Mouse (Mus musculus) midbrain, embryonic 12.5 days (tissue): ENCODE measurements around the gene Vps35l. TPM values are rescaled to one million over a fixed set of nuclear protein-coding genes. Genes with fewer than 3 reads are reported as not detected.

ENCODE experiments used
- ATAC-seq: fragments of 200-750 bp; cut with Nextera tagmentation; 2 replicates; pipeline ENCODE4 v1.8.0; 2017; ENCODE audit warnings: low read depth, moderate TSS enrichment, moderate library complexity; ENCODE audit not compliant: low FRiP score
- H3K27ac ChIP-seq: fragments of 300-500 bp; sonication (generic); replicated peaks from 2 replicates; pipeline ENCODE4 v1.5.1; 2016; ENCODE audit warnings: mild to moderate bottlenecking
- H3K27me3 ChIP-seq: fragments of 300-500 bp; sonication (generic); 2 replicates; pipeline ENCODE4 v1.6.1; 2016; ENCODE audit warnings: mild to moderate bottlenecking
- H3K36me3 ChIP-seq: fragments of 300-500 bp; sonication (generic); 2 replicates; pipeline ENCODE4 v1.6.1; 2016
- H3K4me1 ChIP-seq: fragments of 300-500 bp; sonication (generic); 2 replicates; pipeline ENCODE4 v1.6.1; 2016
- H3K4me2 ChIP-seq: fragments of 300-500 bp; sonication (generic); replicated peaks from 2 replicates; pipeline ENCODE4 v1.6.1; 2016; ENCODE audit warnings: mild to moderate bottlenecking, moderate library complexity
- H3K4me3 ChIP-seq: fragments of 300-500 bp; sonication (generic); 2 replicates; pipeline ENCODE4 v1.5.1; 2016; ENCODE audit warnings: mild to moderate bottlenecking
- H3K9ac ChIP-seq: fragments of 300-500 bp; sonication (generic); replicated peaks from 2 replicates; pipeline ENCODE4 v1.6.1; 2016; ENCODE audit warnings: mild to moderate bottlenecking, moderate library complexity
- H3K9me3 ChIP-seq: fragments of 300-500 bp; sonication (generic); 2 replicates; pipeline ENCODE4 v1.6.1; 2016; ENCODE audit warnings: mild to moderate bottlenecking
- WGBS: fragments of 180-500 bp; shearing (Covaris S2); methylation state at CpG from one replicate; pipeline ENCODE4 v1.1.7; 2016; 5-methylcytosine and 5-hydroxymethylcytosine counted together
- polyA plus RNA-seq: library from polyadenylated mRNA; unstranded; fragments of >200 nt; fragmentation: Nextera tagmentation; extraction: Ambion mirVana; gene quantifications from 2 replicates; pipeline ENCODE4 v1.2.1, GENCODE M21; 2016

The Vps35l gene
- polyA plus RNA-seq, 1 experiment from 2014 or later = 95.3 TPM

DNA sequence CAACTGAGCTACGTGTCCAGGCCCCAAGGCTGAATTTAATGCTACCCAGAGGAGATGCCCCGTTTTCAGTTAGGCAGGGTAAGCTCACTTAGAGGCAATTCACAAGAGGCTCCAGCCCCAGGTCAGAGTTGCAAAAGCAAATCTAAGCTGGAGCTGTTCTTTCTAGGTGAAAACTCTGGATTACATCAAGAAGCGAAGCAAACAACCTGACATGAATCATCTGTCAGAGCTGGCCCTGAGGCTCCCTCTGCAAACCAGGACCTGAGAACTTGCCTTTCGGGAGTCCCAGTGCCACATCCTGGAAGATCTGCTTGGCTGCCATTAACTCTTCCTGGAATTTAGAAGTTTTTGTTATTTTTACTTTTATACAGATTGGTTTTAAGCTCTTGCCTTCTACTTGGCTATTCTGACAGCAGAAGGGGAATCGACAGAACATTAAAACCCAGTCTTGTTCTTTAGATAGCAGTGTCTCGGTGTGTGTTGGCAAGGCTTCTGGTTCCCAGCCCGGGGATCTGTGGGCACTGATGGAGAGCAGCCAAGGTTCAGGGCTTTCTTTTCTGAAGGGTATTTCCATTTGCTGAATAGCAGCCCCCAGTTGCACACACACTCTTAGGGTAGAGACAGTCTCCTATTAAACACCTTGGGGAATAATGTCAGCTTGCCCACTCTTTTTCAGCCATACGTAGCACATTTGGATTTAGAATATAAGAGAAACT is 101.2 kb downstream of the Vps35l start:
- Histone ChIP-seq H3K4me3 (no peak overlapping the region), H3K27me3 (no peaks in the 10 kb centered on the region), H3K27ac (0 out of 2 replicates have a peak overlapping the region, but pooled peaks have one; percentile 20), H3K9ac (no peak overlapping the region), H3K9me3 (no peaks in the 10 kb centered on the region), H3K4me1 (no peaks in the 10 kb centered on the region), H3K4me2 (no peak overlapping the region), H3K36me3 (peaks cover 98% of the 10 kb centered on the region)
- no peak for ATAC-seq
- WGBS = 85% methylated on average over 8 of the region's 8 CpGs

DNA sequence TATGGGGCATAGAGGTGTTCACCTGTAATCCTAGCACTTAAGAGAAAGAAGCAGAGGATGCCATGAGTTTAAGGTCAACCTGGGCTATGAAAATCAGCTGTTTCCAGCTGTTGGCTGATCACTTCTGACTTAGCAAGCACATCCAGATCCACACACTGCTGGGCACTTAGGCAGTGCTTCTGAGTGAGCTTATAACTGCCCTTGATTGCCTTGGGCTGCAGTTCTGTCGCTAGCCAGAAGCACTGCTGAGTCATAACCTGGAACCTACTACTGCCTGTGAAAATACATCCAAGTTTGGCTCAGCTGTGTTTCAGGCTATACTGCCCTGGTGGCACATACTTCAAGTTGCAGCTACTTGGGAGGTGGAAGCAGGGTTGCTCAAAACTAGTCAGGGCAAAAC is 101.8 kb downstream of the Vps35l start:
- Histone ChIP-seq H3K4me1 (no peaks in the 10 kb centered on the region), H3K27ac (no peak overlapping the region), H3K4me2 (no peak overlapping the region), H3K4me3 (no peak overlapping the region), H3K9ac (no peak overlapping the region), H3K9me3 (no peaks in the 10 kb centered on the region), H3K27me3 (no peaks in the 10 kb centered on the region), H3K36me3 (peaks cover 98% of the 10 kb centered on the region)
- ATAC-seq = no peak
- WGBS = 63% methylated on average over 1 of the region's 1 CpGs

DNA sequence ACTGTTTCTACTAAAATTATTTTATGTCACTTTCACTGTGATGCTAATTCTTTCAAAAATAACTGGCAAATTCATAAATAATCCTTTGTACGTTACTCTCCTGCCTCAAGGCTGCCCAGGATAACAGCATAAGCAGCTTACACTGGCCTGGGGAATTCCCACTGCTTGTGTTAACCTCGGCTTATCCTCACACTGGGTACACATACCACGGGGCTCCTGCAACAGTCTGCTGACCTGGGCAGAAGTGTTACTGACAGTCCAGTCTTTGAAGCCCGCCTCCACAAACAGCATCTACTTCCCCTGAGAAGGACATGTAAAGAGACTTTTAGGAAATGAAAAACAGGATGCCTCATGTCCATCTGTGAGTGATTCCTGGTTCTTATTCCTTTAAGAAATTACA is 102.9 kb downstream of the Vps35l start:
- H3K27ac ChIP-seq = no peak overlapping the region
- peaks cover 98% of the 10 kb centered on the region for H3K36me3 ChIP-seq

DNA sequence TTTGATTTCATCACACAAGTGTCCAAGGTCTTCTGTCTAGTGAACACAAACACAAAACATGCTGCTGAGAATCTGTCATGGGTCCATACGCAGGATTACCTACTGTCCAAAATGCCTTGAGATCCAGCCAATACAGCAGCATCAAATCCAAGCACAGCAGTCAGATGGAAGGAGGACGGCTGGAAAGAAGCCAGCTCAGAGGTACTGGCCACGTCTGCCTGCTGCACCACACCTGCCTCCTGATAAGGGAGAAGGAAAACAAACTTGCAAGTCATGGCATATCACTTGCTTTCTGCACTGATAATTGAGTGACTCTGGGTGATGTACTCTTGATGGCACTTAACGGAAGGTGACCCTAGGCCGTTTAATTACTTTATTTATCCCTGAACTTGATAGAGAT is 105.1 kb downstream of the Vps35l start:
- WGBS = 90% methylated on average over 5 of the region's 5 CpGs

More for the DNA sequence above, 102.9 kb downstream of the Vps35l start:
- no peak for ATAC-seq
- H3K4me1 ChIP-seq = no peaks in the 10 kb centered on the region
- no peaks in the 10 kb centered on the region for H3K9me3 ChIP-seq
- no peaks in the 10 kb centered on the region for H3K27me3 ChIP-seq
- H3K4me3 ChIP-seq = no peak overlapping the region
- H3K9ac ChIP-seq = no peak overlapping the region
- H3K4me2 ChIP-seq = no peak overlapping the region
- 70% methylated on average over 4 of the region's 4 CpGs for WGBS

DNA sequence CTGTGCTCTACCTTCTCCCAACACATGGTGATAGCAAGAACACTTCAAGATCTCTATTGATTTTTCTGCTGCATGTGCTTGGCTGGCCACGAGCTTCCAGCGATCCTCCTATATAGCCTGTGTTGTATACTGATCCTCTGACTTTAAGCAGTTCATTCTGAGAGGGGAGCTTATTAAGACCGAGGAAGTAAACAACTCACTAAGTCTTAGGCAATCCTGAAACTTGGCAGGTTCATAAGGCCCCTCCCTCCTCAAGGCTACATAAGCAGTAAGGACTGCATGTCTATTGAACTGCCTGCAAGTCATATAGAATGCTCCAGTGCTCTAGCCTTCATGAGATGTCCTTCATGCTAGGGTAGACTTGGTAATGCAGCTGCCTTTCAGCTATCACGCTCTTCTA is 106.3 kb downstream of the Vps35l start:
- Histone ChIP-seq H3K9me3 (no peaks in the 10 kb centered on the region), H3K4me3 (no peak overlapping the region), H3K27me3 (no peaks in the 10 kb centered on the region), H3K4me2 (no peak overlapping the region), H3K9ac (no peak overlapping the region), H3K27ac (no peak overlapping the region), H3K4me1 (no peaks in the 10 kb centered on the region), H3K36me3 (peaks cover 98% of the 10 kb centered on the region)
- WGBS = 93% methylated on average over 4 of the region's 4 CpGs
- ATAC-seq = no peak

More for the DNA sequence above, 105.1 kb downstream of the Vps35l start:
- H3K9ac ChIP-seq = no peak overlapping the region
- H3K27me3 ChIP-seq = no peaks in the 10 kb centered on the region
- peaks cover 99% of the 10 kb centered on the region for H3K36me3 ChIP-seq
- no peak overlapping the region for H3K27ac ChIP-seq
- H3K4me2 ChIP-seq = no peak overlapping the region
- no peaks in the 10 kb centered on the region for H3K9me3 ChIP-seq
- no peak overlapping the region for H3K4me3 ChIP-seq
- H3K4me1 ChIP-seq = no peaks in the 10 kb centered on the region
- no peak for ATAC-seq

DNA sequence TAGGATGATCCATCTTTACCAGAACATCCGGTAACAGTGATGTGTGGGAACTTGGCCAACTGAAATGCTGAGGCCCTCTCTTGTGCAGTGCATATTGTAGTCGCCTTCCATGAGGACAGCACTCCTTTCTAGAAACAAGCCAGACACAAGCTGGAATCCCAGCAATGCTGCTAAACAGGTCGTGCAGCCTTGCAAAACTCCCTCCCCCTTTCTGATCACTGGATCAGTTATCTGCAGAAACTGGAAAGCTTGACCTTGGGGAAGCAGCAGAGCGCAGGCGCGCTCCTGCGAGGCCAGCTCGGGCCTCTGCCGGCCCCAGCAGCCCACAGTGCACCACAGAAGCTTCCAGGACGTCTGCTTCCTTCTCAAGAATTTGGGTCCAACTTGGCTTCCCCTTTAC is 108.8 kb downstream of the Vps35l start:
- Histone ChIP-seq H3K36me3 (peaks cover 93% of the 10 kb centered on the region), H3K4me2 (no peak overlapping the region), H3K4me1 (peaks cover under 1% of the 10 kb centered on the region), H3K4me3 (no peak overlapping the region), H3K27ac (no peak overlapping the region), H3K27me3 (no peaks in the 10 kb centered on the region), H3K9ac (no peak overlapping the region), H3K9me3 (no peaks in the 10 kb centered on the region)
- WGBS = 89% methylated on average over 10 of the region's 10 CpGs
- no peak for ATAC-seq

DNA sequence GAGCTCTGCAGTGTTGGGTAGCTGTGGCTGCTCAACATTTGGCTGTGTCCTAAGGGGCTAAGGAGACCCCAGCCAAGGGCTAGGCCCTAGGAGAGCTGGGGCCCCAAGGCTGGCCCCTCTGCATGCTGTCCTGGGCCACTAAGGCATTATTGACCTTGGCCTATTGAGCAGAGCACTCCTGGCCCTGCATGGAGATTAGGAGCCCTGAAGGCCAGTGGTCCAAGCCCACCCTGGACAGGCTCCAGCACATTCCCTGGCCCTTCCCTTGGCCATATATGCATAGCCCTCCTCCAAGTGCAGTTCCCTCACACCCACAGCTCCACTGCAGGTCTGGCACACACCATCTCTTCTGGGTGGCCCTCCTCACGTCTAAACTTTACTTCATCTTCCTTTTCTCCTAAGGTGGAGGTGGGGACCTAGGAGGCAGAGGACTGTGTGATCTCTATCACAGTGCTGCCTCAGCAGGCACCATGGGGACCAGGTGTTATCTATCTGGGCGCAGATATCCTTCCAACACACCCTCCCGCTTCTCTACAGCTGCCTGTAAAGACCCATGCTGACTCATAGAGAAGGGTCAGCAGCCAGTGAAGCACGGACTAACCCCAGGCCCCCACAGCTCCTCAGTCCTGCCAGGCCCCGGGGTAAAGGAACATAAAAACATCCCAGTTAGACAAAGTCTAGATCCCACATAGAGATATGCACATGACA is 109.7 kb downstream of the Vps35l start:
- Histone ChIP-seq H3K27ac (no peak overlapping the region), H3K4me1 (peaks cover 9% of the 10 kb centered on the region), H3K4me3 (no peak overlapping the region), H3K27me3 (no peaks in the 10 kb centered on the region), H3K9ac (no peak overlapping the region), H3K36me3 (peaks cover 84% of the 10 kb centered on the region), H3K9me3 (no peaks in the 10 kb centered on the region), H3K4me2 (no peak overlapping the region)
- no peak for ATAC-seq
- 89% methylated on average over 5 of the region's 5 CpGs for WGBS

DNA sequence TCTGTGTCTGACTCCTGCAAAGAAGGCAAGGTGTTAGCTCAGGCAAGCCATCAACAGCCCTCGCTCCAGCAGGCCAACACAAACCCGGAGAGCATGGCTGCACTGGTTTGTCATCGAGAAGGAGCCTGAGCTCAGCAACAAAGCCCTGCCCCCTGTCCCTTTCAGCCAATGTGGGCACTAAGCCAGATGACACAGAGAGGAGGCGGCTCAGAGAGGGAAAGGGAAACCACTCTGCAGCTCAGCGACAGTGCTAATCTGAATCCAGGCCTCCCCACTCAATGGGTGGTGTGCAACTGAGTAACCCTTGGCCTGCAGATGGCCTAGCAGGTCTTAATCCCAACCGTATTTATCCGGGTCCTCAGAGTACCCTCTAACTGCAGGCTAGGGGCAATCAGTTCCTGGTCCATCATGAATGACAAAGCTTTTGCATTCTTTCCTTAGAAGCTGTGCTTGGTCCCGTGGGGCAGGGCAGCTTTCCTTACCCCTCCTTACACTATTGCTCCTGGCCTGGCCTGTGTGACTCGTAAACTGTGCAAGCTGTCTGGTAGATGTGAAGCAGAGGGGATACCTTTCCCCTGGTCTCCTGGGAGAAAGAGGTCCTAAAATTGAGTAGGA is 110.8 kb downstream of the Vps35l start:
- Histone ChIP-seq H3K36me3 (peaks cover 73% of the 10 kb centered on the region), H3K27ac (no peak overlapping the region), H3K9me3 (no peaks in the 10 kb centered on the region), H3K9ac (no peak overlapping the region), H3K4me2 (no peak overlapping the region), H3K27me3 (no peaks in the 10 kb centered on the region), H3K4me3 (no peak overlapping the region), H3K4me1 (peaks cover 9% of the 10 kb centered on the region)
- 79% methylated on average over 9 of the region's 9 CpGs for WGBS
- no peak for ATAC-seq

DNA sequence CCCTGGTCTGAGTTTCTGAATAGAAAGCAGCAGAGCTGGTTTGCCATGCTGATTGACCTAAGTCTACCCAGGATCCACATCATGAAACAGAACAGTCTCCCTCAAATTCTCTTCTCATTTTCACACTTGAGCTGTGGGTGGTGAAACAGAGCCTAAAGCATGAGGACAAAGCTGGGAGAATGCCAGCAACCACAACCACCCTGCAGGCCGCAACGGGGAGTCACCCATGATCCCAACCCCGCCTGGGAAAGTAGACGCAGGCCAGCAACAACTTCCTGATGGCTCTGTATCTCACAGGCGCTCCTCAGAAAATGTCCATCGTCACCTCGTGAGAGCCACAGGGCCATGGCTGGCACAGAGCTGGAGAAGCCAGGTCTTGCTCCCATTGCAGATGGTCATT is 111.5 kb downstream of the Vps35l start:
- H3K4me3 ChIP-seq = no peak overlapping the region
- peaks cover 13% of the 10 kb centered on the region for H3K4me1 ChIP-seq
- no peak for ATAC-seq
- no peaks in the 10 kb centered on the region for H3K27me3 ChIP-seq
- H3K4me2 ChIP-seq = no peak overlapping the region
- no peak overlapping the region for H3K9ac ChIP-seq
- H3K9me3 ChIP-seq = no peaks in the 10 kb centered on the region
- no peak overlapping the region for H3K27ac ChIP-seq
- H3K36me3 ChIP-seq = peaks cover 65% of the 10 kb centered on the region
- 96% methylated on average over 7 of the region's 7 CpGs for WGBS

DNA sequence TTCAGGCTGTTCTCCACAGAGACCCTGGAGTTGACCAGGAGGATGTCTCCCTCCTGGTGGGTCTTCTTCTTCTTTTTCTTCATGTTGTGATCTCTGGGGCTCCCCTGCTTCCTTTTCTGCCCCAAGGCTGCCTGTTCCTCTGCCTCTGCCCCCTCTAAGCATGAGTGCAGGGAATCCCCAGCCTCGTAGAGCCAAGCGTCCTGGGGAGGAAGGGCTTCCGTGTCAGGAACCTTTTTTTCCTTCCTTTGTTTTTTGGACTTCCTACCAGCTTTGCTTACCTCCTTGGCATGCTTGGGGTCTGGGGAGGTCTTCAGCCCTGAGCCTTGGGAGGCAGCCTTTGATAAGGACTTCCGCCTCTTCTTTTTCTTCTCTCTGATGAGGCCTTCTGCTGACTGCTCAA is 112.6 kb downstream of the Vps35l start:
- peaks cover 55% of the 10 kb centered on the region for H3K36me3 ChIP-seq
- no peaks in the 10 kb centered on the region for H3K9me3 ChIP-seq
- no peak for ATAC-seq
- H3K4me1 ChIP-seq = peaks cover 13% of the 10 kb centered on the region
- H3K9ac ChIP-seq = no peak overlapping the region
- no peak overlapping the region for H3K27ac ChIP-seq
- H3K4me2 ChIP-seq = no peak overlapping the region
- H3K27me3 ChIP-seq = no peaks in the 10 kb centered on the region
- no peak overlapping the region for H3K4me3 ChIP-seq
- WGBS = 93% methylated on average over 4 of the region's 4 CpGs

DNA sequence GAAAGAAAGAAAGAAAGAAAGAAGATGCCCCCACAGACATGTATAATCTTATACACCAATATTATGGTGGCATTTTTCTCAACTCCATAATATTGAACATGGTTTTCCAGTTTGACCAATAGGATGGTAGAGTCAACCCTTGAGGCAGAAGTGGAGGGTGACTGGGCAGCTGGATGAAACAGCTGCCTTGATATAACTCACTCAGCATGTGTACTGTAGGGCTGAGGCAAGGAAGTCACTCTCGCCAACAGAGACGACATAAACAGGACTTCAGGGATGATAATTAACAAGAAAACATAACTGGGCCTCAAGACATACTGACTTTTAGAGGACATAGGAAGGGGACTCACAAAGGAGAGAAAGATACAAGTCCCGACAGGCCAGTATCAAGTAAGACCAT is 114.6 kb downstream of the Vps35l start:
- H3K27ac ChIP-seq = no peak overlapping the region
- H3K4me1 ChIP-seq = peaks cover 13% of the 10 kb centered on the region
- H3K4me2 ChIP-seq = peak overlapping the region; percentile 75
- no peak for ATAC-seq
- peak overlapping the region; percentile 82 for H3K4me3 ChIP-seq
- H3K27me3 ChIP-seq = no peaks in the 10 kb centered on the region
- peak overlapping the region; percentile 72 for H3K9ac ChIP-seq
- 27% methylated on average over 3 of the region's 3 CpGs for WGBS
- peaks cover 35% of the 10 kb centered on the region for H3K36me3 ChIP-seq
- no peaks in the 10 kb centered on the region for H3K9me3 ChIP-seq

DNA sequence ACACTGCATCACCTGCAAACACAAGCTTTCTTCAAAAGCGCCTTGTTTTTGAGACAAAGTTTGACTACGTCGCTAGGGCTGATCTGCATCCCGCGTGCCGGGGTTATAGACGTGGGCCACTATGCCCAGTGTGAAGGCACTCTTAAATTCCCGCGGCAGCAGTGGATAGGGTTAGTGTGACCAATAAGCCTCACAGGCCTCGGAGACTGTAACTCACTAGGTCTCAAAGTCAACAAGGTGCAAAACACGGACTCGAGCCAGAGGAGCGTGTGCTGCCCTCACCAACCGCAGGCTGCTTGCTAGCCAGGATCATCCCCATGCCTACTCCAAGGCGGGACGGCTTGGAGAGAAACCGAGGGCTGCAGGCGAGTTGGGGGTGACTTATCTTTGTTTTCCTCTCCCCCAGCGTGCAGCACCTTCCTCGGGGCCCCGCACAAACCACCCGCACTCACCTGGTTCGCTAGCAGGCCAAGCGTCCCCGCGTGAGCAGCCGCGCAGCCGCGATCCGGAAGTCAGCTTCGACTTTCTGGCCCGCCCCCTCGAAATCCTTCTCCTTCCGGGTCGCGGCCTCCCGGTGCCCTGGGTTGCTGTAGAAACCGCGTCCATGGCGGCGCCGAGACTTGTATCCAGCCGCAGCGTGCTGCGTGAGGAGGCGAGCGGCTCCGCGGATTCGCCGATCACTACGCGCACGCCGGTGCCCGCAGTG is 115.3 kb downstream of the Vps35l start, which contains the start of gene Iqck:
Gene Iqck, plus strand, starts transcription at position 582 of the 706 bp plus-strand sequence.
- Histone ChIP-seq H3K4me1 (peaks cover 13% of the 10 kb centered on the region), H3K36me3 (peaks cover 28% of the 10 kb centered on the region), H3K9me3 (no peaks in the 10 kb centered on the region), H3K27me3 (no peaks in the 10 kb centered on the region), H3K4me3 (peak within 1 kb of the TSS; percentile 82), H3K4me2 (peak within 1 kb of the TSS; percentile 75), H3K27ac (peak within 1 kb of the TSS; percentile 71), H3K9ac (peak within 1 kb of the TSS; percentile 72)
- peak; percentile 96 for ATAC-seq
- under 1% methylated on average over 43 of the region's 57 CpGs for WGBS
